Mouse (Mus musculus) embryo, embryonic 11 days (tissue): ENCODE measurements around the gene Tbc1d5.
A peak's percentile ranks its signal among the peaks of the same experiment; 100 is the strongest.

Experiments
- DNase-seq: peaks from one replicate; pipeline ENCODE4 v3.0.0-alpha.2; 2015

Tbc1d5 gene

DNA sequence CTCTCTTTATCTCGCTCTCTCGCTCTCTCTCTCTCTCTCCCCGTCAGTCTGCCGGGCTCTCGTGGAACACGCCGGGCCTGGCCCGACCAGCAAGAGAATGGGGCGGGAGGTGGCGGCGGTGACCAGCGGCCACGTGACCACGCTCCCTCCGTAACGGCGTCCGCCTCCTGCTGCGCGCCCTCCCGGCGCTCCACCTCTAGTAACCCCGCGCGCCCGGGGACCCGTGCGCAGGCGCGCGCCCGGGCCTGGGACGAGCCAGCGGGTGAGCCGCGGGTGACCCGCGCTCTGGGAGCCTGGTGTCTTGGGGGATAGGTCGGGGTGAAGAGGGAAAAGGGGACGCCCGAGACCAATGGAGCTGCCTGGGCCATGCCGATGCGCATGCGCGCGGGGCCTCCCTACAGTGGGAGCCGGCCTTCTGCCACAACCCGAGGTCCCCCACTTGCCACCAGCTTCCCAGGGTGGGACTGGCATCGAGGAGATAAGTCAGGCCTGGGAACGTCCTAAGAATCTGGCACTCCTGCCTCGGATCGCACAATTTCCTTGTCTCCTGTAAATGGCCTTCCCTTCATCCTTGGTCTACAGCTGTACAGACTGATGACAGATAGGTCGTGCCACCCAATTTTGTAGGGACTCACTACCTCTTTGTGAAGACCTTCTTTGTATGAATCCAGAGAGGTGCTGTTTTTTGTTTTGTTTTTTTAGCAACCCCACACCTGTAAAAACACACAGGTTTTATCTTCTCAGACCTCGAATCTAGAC, at the start of gene Tbc1d5:
Gene Tbc1d5 (minus strand): TSS at position 158 of the 759 bp plus-strand sequence.
- peak; percentile 94 for DNase-seq

DNA sequence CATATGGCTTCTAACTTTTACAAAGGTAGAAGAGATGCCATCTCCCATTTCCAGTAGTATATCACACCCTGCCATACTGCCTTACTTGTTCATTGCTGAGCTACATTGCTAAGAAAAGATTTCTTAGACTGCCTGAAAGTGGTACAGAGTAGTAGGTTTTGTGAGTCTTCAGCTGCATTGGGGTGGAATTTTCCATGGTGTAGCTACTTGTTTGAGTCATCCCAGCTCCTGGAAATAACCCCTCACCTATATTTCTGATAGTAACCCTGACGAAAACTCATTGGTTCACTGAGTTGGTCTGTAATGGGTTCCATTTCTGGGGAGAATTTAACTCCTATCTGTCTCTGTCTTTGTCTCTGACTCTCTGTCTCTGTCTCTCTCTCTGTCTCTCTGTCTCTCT, 46.9 kb upstream of the Tbc1d5 start:
- DNase-seq = no peak

DNA sequence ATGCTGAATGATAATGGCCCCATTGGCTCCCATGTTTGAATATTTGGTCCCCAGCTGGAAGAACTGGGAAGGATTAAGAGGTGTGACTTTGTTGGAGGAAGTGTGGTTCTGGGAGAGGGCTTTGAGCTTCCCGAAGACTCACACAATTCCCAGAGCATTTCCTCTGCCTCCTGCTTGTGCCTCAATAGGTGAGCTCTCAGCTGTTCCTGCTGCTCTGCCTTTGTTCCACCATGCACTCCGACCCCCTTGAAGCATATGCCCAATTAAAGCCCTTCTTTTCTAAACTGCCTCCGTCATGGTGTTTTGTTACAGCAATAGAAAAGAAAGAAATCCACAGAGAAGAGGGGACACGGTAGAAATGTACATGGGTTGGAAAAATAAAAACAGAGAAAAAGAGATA, 44.0 kb upstream of the Tbc1d5 start:
- DNase-seq = peak; percentile 2

DNA sequence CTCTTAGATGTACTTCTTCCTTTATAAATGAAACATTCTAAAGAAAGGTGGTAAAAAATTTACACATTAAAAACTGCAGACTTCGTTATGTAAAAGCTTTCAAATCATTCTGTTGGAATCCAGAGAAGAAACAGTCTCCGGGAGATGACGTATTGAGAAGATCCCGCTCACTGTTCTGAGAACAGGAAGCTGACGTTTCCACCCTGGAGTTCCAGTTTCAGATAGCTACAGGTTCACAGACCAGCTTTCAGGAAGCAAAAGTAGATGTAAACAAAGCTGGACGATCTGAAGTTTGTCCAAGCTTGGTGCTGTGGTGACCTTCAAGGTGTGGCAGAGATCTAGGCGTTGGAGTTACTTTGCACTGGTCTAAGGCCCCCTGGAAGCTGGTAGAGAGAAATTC, 41.9 kb upstream of the Tbc1d5 start:
- DNase-seq = no peak

DNA sequence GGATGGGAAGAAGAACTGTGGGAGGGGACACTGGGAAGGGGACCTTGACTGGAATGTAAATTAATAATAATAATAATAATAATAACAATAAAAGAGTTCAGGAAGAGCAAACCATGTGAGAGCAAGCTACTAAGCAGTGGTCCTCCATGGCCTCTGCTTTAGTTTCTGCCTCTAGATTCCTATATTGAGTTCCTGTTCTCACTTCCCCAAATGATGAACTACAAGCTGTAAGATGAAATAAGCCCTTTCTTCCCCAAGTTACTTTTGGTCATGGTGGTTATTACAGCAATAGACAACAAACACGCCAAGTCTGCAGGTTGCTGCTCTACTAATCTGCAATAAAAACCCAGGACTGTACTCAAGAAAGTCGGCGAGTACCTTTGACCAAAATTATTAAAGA, 40.7 kb upstream of the Tbc1d5 start:
- no peak for DNase-seq

DNA sequence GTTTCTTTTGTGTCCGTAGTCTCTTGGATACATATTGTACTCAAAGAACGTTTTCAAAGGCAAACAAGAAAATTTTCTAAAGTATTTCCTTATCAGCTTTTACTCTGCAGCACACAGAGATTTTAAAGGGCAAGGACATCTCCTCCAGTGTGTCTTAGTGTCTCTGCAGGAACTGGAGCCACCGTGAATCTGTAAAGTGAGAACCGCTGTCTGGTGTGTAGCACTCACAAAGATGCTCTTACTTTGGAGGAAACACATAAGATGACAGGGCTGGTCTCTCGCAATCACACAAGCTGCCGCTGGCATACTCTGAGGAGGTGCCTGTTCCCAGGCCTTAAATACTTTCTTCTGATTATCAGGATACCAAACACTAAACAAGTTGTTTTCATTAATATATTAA, 37.3 kb upstream of the Tbc1d5 start:
- DNase-seq = no peak

DNA sequence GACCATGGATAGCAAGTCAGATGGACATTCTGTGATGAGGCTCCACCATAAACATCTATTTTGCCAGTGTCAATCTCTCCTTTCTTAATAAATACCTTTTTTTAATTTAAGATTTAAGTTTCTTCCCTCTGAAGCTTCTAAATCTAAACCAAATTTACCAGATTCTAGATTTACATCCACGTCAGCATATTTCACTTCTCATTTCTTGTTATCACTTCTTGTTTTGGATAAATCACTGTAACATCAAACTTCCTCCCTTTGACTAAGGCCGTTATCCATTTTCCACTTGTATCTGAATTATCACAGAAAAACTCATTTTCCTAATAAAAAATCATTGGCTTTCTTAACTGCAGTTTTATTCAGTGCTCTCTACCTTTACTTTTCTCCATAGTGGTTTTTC, 30.4 kb upstream of the Tbc1d5 start:
- DNase-seq = no peak

DNA sequence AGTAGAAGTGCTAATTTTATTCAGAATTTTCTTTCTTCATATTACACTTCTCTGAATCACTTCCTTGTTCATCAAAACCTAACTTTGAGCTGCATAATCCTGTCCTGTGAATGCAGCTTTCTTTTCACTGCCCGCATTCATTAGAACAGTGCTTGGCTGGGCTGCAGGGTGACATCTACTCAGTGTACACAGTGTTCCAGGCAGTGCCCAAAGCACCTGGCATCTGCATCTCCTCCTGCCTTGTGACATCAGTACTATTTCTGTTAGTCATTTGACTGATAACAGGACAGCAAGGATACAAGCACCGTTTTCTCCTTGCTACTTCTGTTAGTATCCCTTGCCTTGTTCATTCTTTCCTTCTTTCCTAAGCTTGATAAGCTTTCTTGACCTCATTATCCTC, 25.5 kb upstream of the Tbc1d5 start:
- no peak for DNase-seq

DNA sequence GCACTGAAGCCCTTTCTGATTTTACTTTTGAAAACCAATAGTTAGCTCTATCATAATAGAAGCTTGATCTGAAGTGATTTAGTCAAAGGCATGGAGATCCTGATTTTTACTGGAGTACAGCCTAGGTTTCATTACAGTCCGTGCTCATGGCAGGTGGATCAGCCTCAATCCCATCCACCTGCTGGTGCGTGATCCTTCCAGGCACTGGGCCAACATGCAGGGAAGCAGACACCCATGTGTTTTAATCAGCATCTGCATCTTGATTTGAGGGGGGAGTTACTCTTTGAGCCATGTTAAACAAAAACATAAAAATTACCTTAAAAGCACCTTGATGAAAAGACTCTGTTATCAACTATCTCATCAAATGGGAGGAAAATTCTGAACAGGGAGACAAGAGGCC, 16.4 kb upstream of the Tbc1d5 start:
- no peak for DNase-seq

DNA sequence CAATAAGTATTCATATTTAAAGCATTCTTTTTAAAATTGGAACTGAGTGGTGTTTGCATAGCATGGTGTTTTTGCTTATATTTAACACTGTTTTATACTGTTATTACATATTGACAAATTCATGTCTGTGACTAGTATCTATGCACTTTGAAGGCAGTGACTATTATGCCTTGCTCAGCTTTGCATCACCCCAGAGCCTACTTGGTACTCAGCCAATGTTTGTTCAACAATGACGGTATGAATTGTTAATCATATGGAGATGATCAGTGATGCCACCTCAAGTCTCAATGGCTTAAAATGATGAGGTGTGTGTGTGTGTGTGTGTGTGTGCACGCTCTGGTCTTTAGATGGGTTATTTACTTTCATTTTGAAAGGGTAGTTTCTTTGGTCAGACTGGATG, 15.6 kb upstream of the Tbc1d5 start:
- DNase-seq = no peak

DNA sequence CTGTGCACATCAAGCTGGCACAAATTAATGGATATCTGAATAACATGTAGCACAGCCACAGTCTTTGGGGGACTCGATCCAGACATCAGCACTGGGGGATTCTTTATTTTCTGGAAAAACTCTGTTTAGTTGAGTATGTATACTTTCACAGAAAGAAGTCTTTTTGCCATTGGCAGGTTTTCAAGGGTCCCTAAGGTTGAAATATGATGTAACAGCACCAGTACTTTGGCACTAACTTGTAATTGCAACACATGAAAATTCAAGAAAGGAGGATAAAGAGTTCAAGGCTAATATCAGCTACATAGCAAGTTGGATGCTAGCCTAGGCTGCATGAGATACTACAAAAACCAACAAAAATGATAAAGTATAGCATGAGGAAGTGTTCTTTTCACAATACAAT, 12.2 kb upstream of the Tbc1d5 start:
- no peak for DNase-seq

DNA sequence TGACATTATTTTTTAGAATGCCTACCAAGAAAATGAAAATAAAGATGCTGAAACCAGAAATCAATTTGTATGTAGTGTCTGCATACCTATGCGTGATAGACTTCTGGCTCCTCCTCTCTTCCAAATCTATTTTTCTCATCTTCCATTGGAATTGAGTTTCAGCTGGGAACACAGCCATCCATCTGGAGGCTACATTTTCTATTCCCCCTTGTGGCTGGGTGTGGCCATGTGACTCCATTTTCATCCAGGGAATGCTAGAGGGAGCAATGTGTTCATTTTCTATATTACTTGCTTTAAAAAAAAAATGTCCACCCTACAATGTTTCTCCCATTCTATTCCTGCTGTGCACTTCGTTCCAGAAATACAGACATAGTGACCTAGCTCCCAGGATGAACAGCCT, 3.6 kb upstream of the Tbc1d5 start:
- DNase-seq = no peak

DNA sequence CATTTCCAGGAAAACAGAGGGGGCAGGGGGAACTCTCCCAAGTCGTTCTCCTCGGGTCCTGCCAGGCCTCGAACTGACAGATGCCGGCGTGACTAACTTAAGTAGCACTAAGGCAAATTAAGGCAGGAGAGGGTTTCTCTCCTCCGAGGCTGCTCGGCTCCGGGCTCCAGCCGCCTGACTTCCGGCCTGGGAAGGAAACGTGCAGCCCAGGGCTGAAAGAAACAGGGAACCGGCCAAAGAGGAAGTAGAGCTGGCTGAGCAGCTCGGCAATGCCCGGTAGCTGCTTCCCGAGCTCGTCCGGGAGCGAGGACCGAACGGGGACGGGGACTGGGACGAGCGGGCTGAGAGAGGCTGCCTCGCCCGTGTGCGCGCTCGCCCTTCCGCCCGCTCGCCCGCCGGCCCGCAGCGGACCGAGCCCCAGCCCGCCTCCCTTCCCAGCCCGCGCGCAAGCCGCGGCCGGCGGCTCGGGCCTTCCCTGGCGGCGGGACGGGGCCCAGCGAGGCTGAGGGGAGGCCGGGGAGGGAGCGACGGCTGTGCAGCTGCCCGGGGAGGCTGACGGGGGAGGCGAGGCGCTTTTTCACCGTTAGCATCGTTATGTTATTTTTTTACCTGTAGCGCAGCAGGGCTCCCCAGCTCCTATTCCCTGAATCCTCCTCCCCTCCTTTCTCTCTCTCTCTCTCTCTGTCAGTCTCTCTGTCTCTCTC, 509 bp downstream of the Tbc1d5 start:
- peak; percentile 83 for DNase-seq

DNA sequence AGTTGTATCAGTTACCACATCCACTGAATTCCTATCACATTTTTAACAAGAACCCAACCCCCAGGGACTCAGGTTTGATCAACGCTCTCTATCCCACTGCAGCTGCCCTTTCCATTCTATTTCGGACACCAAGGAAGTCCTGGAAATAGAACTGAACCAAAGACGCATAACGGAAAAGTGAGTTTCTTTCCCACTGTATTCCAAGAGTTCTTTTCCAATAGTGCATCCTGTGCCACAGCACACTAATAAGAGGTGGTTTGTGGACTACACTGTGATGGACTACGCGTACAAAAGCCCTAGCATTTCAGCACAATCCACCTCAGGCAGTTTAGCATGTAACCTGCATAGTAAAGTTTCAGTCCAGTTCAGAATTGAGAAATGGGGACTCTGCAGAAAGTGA, 1.2 kb downstream of the Tbc1d5 start:
- DNase-seq = peak; percentile 9

DNA sequence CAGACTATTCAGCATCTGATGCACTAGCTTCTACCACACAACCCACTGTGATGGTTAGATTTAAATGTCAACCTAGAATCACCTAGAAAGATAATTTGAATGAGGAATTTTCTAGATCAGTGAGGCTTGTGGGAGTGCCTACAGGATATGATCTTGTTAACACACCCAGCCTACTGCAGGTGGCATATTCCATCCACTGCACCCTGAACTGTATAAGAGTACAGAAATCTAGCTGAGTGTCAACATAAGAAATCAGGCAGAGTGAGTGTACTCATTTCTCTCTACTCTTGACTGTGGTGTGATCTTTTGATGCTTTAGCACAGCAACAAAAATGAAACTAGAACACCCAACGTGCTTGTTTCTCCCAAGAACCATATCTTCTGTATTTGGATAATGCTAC, 6.8 kb downstream of the Tbc1d5 start:
- DNase-seq = no peak

DNA sequence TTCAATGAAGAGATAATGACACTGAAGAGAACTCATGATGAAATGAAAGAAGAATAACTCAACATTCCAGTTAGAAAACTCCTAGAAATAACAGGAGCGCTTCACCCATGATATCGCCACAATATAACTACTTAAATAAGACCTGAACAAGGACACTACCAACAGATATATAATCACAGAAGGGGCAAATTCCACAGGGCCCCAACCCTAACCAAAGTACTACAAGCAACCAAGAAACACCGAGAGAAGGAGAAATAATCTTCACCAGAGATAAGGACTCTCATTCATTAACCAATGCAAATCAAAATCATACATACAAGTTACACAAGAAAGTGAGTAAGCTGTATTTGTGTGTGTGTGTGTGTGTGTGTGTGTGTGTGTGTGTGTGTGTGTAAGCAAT, 7.6 kb downstream of the Tbc1d5 start:
- no peak for DNase-seq

DNA sequence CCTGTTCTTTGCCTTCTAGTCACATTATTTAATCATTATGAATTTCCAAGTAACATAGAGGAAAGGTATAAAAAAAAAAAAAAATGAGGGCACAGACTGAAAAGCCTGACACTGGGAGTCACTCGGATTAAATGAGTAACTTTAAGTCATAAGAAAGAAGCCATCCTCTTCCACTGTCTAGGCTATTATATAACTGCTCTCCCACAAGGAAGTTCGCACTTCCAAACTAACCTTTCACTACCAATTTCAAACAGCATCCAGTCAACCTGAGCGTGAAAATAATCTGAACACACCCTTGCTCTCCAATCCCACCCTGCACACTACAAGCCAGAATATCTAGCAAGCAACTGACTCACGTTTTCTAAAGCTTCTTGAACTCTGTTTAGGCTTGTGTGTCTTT, 9.2 kb downstream of the Tbc1d5 start:
- DNase-seq = no peak

DNA sequence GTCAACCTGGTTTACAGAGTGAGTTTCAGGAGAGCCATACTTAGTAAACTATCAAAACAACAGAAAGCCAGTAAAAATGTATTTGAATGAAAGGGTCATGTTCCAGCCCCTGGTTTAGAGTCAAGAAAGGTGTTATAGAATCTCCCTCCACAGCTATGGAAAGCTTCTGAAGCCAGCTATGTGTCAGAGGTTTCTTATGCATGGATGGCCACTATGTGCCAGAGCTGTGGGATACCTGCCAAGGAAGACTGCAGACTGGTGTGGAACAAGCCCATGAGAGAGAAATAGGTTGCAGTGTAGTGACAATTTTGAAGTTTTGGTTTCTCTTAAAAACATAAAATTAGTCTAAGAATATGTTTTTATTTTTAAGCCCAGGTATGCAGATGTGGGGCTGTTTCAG, 16.8 kb downstream of the Tbc1d5 start:
- DNase-seq = no peak

DNA sequence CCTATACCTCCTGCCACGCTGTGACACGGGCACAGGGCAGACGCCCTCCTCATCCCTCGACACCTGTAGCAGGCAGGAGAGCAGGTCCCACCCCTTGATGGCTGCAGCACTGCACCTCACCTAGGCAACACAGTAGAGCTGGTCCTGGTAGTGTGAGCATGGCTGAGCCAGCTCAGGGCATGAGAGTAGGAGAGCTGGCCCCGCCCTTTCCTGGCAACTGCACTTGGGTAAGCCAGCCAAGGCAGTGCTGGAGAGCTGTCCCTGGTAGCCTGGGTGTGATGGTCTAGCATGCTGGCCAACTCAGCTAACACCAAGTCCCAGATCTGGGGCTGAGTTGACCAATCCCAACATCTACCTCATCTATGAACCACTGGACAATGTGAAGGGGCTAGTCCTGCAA, 19.9 kb downstream of the Tbc1d5 start:
- no peak for DNase-seq

DNA sequence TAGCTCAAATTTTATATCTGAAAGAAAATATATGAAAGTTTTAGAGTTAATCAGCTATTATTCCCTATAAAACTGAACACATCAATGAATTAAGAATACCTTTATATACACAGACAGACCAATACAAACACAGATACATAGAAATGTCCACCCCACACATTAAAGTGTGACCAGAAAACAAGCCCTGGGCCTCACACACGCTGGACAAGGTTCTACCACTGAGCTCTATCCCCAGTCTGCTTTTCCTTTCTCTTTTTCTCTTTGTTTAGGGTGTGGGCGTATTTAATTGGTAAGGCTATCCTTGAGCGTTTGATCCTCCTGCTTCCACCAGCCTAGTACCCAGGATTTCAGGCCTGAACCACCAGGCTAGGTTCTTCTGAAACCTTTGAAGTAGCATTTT, 28.2 kb downstream of the Tbc1d5 start:
- DNase-seq = no peak

DNA sequence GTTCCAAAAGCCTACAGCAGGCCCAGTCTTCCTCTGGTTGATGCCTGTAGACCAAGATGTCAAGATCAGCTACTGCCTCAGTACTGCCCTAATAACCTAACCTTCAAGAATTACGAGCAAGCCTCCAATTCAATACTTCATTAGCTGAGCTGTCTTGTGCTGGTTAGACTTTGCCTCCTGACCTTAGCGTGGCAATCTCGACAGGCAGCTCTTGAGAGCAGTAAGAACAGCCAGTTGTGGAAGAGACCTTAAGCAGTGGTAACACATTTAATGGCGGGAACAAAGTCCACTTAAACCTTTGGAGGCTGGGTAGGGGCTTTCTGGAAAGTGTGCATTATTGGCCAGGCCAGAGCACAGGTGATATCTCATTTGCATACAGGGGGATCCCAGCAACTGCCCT, 34.2 kb downstream of the Tbc1d5 start:
- DNase-seq = no peak

DNA sequence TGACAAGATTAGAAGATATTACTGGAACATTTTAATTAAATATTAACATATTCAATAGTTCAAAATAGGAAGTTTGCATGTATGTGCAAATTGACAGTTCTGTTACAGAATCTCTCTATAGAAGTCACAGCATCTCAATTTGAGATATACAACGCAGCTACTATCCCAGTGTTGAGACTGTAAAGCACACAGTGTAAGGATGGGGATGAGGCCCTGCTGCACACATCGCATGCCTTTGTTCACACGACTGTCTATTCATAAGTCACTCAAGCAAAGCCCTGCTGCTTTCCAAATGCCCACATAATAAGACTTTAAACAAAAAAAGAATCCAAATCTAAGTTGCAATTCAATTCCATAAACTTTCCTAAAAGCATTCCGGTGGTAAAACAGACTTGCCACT, 37.1 kb downstream of the Tbc1d5 start:
- no peak for DNase-seq

DNA sequence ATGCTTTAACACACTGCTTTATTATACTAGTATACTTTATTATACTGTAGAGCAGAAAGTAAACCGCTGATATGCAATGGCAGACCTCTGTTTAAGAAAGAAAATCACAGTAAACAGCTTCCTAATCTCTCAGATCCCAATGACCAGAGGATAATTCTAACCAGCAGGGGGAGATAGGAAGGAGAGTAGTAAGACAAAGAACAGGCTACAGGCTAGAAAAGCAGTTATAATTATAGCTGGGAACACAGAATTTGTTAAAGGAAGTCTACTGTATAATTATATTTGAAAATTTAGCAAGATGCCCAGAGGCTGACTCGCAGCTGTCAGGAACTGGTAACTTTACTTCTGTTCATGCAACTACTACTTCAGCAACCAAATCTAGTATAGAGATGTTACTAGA, 68.0 kb downstream of the Tbc1d5 start:
- peak; percentile 54 for DNase-seq

DNA sequence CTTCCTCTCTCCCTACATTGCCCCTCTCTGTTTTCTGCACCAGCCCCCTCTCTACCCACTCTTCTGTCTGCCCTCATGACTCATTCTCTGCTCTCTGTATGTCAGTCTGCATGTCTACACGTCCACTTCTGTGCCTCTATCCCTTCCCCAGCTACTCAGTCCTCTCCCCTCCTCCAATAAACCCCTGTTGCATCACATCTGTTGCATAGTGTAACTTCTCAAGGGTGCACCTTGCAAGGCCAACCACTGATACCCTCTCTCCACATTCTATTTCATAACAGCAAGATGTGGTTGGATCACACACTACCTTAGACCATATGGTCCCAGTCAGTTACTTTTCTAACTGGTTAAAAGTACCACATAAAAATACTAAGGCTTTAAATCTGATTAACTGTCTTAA, 74.9 kb downstream of the Tbc1d5 start:
- no peak for DNase-seq

DNA sequence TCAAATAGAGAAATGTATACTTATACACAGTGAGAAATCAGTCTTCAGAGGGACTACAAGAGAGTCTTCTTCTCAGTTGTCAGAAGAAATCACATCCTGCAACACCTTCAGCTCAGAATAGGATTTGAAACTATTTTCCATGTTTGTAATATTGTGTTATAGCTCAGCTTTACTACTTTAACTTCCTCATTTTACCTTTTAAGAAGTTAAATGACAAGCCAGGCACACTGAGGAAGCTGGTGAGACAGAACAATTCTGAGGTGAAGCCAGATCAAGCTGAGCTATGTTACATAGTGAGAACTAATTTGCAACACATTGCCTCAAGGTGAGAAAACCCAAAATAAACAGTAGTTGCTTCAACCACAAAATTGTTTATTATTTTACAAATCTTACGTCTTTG, 135.3 kb downstream of the Tbc1d5 start:
- no peak for DNase-seq
